Mouse (Mus musculus): ENCODE data around the gene Fgf2.
A peak's percentile ranks its signal among the peaks of the same experiment; 100 is the strongest.

Fgf2 gene

GRCm38 (mm10) chr3:37348221-37349165, at the start of gene Fgf2:
TSS of gene Fgf2 (plus strand) at chr3:37348346.
- no peak for DNase-seq (ENCODE audit: low spot score in 2 of 2)

GRCm38 (mm10) chr3:37299470-37299869, 48.7 kb upstream of the Fgf2 start:
- no peak for DNase-seq (ENCODE audit: low spot score in 2 of 2)

- DNase-seq (ENCODE audit: low spot score in 2 of 2): peak; percentile 36 to 60
Observed at GRCm38 (mm10) chr3:37302685-37303084, 45.5 kb upstream of the Fgf2 start.

GRCm38 (mm10) chr3:37303392-37304139, 44.6 kb upstream of the Fgf2 start:
- no peak for DNase-seq (ENCODE audit: low spot score in 2 of 2)

- DNase-seq (ENCODE audit: low spot score in 2 of 2): no peak
Observed at GRCm38 (mm10) chr3:37311897-37312369, 36.2 kb upstream of the Fgf2 start.

- peak; percentile 91 to 93 for DNase-seq (ENCODE audit: low spot score in 2 of 2)
Observed at GRCm38 (mm10) chr3:37312370-37312941, 35.7 kb upstream of the Fgf2 start, which contains the start of the genes Bbs12 and Cetn4. TSS of gene Bbs12 (plus strand) at chr3:37312554. TSS of gene Cetn4 (minus strand) at chr3:37312708.

- peak; percentile 41 to 52 for DNase-seq (ENCODE audit: low spot score in 2 of 2)
Observed at GRCm38 (mm10) chr3:37313371-37313770, 34.8 kb upstream of the Fgf2 start.

- no peak for DNase-seq (ENCODE audit: low spot score in 2 of 2)
Observed at GRCm38 (mm10) chr3:37316233-37316632, 31.9 kb upstream of the Fgf2 start.

GRCm38 (mm10) chr3:37324310-37324709, 23.8 kb upstream of the Fgf2 start:
- DNase-seq (ENCODE audit: low spot score in 2 of 2): no peak

- DNase-seq (ENCODE audit: low spot score in 2 of 2): no peak
Observed at GRCm38 (mm10) chr3:37325317-37326112, 22.6 kb upstream of the Fgf2 start.

GRCm38 (mm10) chr3:37326627-37327026, 21.5 kb upstream of the Fgf2 start:
- DNase-seq (ENCODE audit: low spot score in 2 of 2): no peak

GRCm38 (mm10) chr3:37328489-37328888, 19.7 kb upstream of the Fgf2 start:
- no peak for DNase-seq (ENCODE audit: low spot score in 2 of 2)

- no peak for DNase-seq (ENCODE audit: low spot score in 2 of 2)
Observed at GRCm38 (mm10) chr3:37329963-37330362, 18.2 kb upstream of the Fgf2 start.

- DNase-seq (ENCODE audit: low spot score in 2 of 2): no peak
Observed at GRCm38 (mm10) chr3:37331999-37332449, 16.1 kb upstream of the Fgf2 start.

- no peak for DNase-seq (ENCODE audit: low spot score in 2 of 2)
Observed at GRCm38 (mm10) chr3:37334053-37334452, 14.1 kb upstream of the Fgf2 start.

- DNase-seq (ENCODE audit: low spot score in 2 of 2): no peak
Observed at GRCm38 (mm10) chr3:37341110-37341509, 7.0 kb upstream of the Fgf2 start.

GRCm38 (mm10) chr3:37342811-37343210, 5.3 kb upstream of the Fgf2 start:
- no peak for DNase-seq (ENCODE audit: low spot score in 2 of 2)

- DNase-seq (ENCODE audit: low spot score in 2 of 2): no peak
Observed at GRCm38 (mm10) chr3:37347671-37348070, 475 bp upstream of the Fgf2 start.

- DNase-seq (ENCODE audit: low spot score in 2 of 2): no peak
Observed at GRCm38 (mm10) chr3:37349166-37349548, 1.0 kb downstream of the Fgf2 start.

- no peak for DNase-seq (ENCODE audit: low spot score in 2 of 2)
Observed at GRCm38 (mm10) chr3:37350386-37350785, 2.2 kb downstream of the Fgf2 start.

- DNase-seq (ENCODE audit: low spot score in 2 of 2): no peak
Observed at GRCm38 (mm10) chr3:37353951-37354481, 5.9 kb downstream of the Fgf2 start.
